Mouse (Mus musculus) intestine, embryonic 16.5 days (tissue): ENCODE measurements around the gene Akain1. TPM values are rescaled to one million over a fixed set of nuclear protein-coding genes. Genes with fewer than 3 reads are reported as not detected.

Experiments used
- ATAC-seq: fragments of 200-750 bp; cut with Nextera tagmentation; 2 replicates; pipeline ENCODE4 v1.8.0; 2017; ENCODE audit warnings: moderate TSS enrichment, moderate library complexity
- H3K27ac ChIP-seq: fragments of 300-500 bp; sonication (generic); 2 replicates; pipeline ENCODE4 v1.5.1; 2014; ENCODE audit warnings: mild to moderate bottlenecking, low read length
- H3K27me3 ChIP-seq: fragments of 300-500 bp; sonication (generic); replicated peaks from 2 replicates; pipeline ENCODE4 v1.6.1; 2014; ENCODE audit warnings: low read length, control low read depth, mixed read lengths; ENCODE audit not compliant: control insufficient read depth, insufficient read depth
- H3K36me3 ChIP-seq: fragments of 300-500 bp; sonication (generic); 2 replicates; pipeline ENCODE4 v1.6.1; 2014; ENCODE audit warnings: low read length, control low read depth; ENCODE audit not compliant: control insufficient read depth, insufficient read depth
- H3K4me1 ChIP-seq: fragments of 300-500 bp; sonication (generic); 2 replicates; pipeline ENCODE4 v1.6.1; 2014; ENCODE audit warnings: low read length, control low read depth, mixed read lengths; ENCODE audit not compliant: control insufficient read depth, insufficient read depth
- H3K4me2 ChIP-seq: fragments of 300-500 bp; sonication (generic); 2 replicates; pipeline ENCODE4 v1.6.1; 2014; ENCODE audit warnings: low read depth, low read length, control low read depth
- H3K4me3 ChIP-seq: fragments of 300-500 bp; sonication (generic); 2 replicates; pipeline ENCODE4 v1.5.1; 2014; ENCODE audit warnings: mild to moderate bottlenecking, low read length
- H3K9ac ChIP-seq: fragments of 300-500 bp; sonication (generic); 2 replicates; pipeline ENCODE4 v1.6.1; 2014; ENCODE audit warnings: low read depth, low read length
- H3K9me3 ChIP-seq: fragments of 300-500 bp; sonication (generic); 2 replicates; pipeline ENCODE4 v1.6.1; 2016; ENCODE audit warnings: low read length, control low read depth; ENCODE audit not compliant: control insufficient read depth
- WGBS: fragments of 180-500 bp; shearing (Covaris S2); extraction: QIAGEN DNeasy Blood & Tissue Kit; methylation state at CpG from one replicate; pipeline ENCODE4 v1.1.7; 2014; 5-methylcytosine and 5-hydroxymethylcytosine counted together
- polyA plus RNA-seq: library from polyadenylated mRNA; unstranded; fragments of >200 nt; fragmentation: Nextera tagmentation; extraction: Ambion mirVana; gene quantifications from 2 replicates; pipeline ENCODE4 v1.2.1, GENCODE M21; 2015

Akain1 gene
- polyA plus RNA-seq, 1 experiment from 2014 or later, result not detected

DNA sequence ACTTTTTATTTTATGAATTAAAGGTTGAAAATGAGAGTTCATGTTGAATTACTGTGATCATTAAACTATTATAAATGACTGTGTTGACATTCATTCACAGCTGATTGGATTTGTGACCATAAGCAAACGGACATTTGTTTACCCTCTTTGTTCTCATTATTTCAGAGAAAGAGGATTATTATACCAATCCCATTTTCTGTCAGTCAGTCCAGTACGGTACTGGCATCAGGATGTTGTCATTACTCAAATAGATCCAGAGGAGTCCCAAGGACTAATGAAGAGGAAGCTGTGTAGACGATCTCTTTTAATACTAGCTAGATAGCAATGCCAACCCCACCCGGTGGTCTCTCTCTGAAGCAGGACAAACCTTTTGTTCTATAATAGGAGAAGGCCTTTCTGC lies 58.2 kb downstream of the Akain1 start:
- no peak overlapping the region for H3K4me2 ChIP-seq
- H3K27me3 ChIP-seq, result no peaks in the 10 kb centered on the region
- H3K36me3 ChIP-seq, result no peaks in the 10 kb centered on the region
- no peak for ATAC-seq
- H3K4me1 ChIP-seq, result no peaks in the 10 kb centered on the region
- no peaks in the 10 kb centered on the region for H3K9me3 ChIP-seq
- H3K27ac ChIP-seq, result no peak overlapping the region
- H3K9ac ChIP-seq, result no peak overlapping the region
- H3K4me3 ChIP-seq, result no peak overlapping the region
- 64% methylated on average over 4 of the region's 4 CpGs for WGBS

DNA sequence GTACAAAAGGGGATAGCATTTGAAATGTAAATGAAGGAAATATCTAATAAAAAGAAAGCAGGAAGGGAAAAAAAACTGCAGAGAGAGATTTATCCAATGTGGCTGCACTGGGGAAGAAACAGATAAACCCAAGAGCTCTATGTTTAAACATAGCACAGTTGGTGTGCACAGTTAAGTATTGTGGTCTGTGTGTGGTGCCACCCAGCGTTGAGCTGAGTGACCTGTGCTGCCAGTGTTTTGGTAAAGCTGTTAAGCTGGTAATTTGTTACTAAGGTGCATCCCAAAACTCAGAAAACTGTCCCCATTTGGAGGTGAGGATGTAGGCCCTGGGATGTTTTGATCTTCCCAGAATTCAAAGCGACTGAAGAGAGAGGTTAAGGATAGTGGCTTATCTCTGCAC lies 59.8 kb downstream of the Akain1 start:
- no peaks in the 10 kb centered on the region for H3K4me1 ChIP-seq
- ATAC-seq, result no peak
- 47% methylated on average over 2 of the region's 2 CpGs for WGBS
- no peak overlapping the region for H3K27ac ChIP-seq
- H3K9me3 ChIP-seq, result no peaks in the 10 kb centered on the region
- H3K27me3 ChIP-seq, result no peaks in the 10 kb centered on the region
- H3K36me3 ChIP-seq, result no peaks in the 10 kb centered on the region
- H3K4me2 ChIP-seq, result no peak overlapping the region
- no peak overlapping the region for H3K4me3 ChIP-seq
- H3K9ac ChIP-seq, result no peak overlapping the region

DNA sequence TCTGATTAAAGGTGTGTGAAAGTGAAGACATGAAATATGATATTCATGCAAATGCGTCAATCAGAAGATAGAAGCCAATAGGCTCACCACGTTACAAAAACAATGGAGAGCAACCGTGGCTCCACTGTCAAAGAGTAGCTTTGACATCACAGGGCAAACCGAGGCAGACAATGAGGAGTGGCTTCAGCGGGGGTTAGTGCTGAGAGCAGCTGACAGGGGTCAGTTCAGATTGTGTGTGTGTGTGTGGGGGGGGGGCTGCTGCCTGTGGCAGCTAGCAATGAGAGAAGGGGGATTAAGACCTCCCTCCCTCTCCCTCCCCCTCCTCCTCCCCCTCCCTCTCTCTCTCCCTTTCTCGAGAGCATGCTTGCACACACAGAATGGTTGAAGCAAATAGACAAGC lies 60.3 kb downstream of the Akain1 start:
- H3K27me3 ChIP-seq, result no peaks in the 10 kb centered on the region
- WGBS, result 48% methylated on average over 6 of the region's 6 CpGs
- H3K4me3 ChIP-seq, result no peak overlapping the region
- no peak overlapping the region for H3K27ac ChIP-seq
- no peak overlapping the region for H3K9ac ChIP-seq
- no peak for ATAC-seq
- no peak overlapping the region for H3K4me2 ChIP-seq
- H3K4me1 ChIP-seq, result no peaks in the 10 kb centered on the region
- H3K36me3 ChIP-seq, result no peaks in the 10 kb centered on the region
- H3K9me3 ChIP-seq, result no peaks in the 10 kb centered on the region

DNA sequence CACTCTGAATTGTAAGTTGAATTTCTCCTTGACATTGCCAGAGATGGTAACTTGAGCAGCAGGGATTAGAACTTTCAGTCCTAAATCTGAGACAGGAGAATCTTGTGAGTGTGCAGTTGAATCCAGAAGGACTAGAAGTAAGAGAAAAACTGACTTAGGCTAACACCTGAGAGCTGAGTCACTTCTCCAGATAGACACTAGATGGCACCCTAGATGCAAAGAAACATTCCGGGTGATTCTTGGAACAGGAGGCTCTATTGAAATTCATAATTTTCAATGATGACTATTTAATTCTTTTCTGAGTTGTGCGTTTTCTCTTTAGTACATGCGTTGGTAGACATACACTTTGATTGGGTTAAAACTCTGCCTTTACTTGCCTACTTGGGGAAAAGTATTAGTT lies 66.9 kb downstream of the Akain1 start:
- H3K36me3 ChIP-seq, result no peaks in the 10 kb centered on the region
- no peak overlapping the region for H3K4me2 ChIP-seq
- H3K4me1 ChIP-seq, result no peaks in the 10 kb centered on the region
- no peak for ATAC-seq
- no peak overlapping the region for H3K4me3 ChIP-seq
- H3K9me3 ChIP-seq, result no peaks in the 10 kb centered on the region
- H3K27ac ChIP-seq, result no peak overlapping the region
- no peak overlapping the region for H3K9ac ChIP-seq
- no peaks in the 10 kb centered on the region for H3K27me3 ChIP-seq
- 36% methylated on average over 3 of the region's 3 CpGs for WGBS

DNA sequence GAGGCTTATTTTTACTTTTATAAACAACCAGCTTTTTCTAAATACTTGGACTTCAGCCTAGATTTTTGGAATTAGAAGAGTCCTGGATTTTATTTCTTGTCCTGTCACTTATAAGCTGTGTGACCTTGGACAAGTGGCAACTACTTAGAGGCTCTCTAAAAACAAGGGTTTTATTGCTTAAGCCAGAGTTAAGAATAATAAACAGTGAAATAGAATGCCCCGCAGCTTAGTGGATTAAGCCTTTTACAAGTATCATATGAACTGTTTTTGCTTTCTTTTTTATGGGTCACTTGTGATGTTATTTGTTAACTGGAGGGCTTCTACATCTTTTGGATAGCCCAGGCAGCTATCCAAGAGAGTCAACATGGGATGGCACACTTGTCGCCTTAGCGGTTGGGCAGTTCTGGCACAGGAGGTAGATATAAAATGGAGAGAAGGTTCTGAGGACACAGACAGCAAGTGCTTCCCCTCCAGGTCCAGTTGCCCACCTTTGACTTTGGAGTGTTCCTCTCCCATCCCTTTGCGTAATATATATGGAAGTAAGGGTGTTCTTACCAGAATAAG lies 77.3 kb downstream of the Akain1 start:
- Histone ChIP-seq H3K9me3 (no peaks in the 10 kb centered on the region), H3K36me3 (no peaks in the 10 kb centered on the region), H3K4me3 (no peak overlapping the region), H3K27ac (no peak overlapping the region), H3K27me3 (no peaks in the 10 kb centered on the region), H3K4me2 (no peak overlapping the region), H3K9ac (no peak overlapping the region), H3K4me1 (no peaks in the 10 kb centered on the region)
- WGBS, result 67% methylated on average over 4 of the region's 4 CpGs
- ATAC-seq, result no peak

DNA sequence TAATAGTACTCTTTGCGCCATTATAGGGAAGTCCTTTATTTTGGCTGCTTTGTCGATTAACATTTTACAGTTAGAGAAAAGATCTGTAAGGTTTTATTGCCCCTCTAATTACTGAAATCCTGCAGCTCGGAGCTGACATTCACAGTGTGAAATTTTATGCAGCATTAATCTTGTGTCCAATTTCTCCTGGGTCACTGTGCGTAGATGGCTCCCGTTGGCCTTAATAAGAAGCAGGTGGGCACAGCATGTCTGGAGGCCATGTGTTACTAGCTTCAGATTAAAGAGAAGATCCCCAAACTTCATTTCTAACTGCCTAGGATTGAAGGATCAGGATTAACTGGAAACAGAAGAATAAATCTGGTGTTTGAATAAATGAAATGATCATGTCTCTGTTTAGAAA lies 92.3 kb downstream of the Akain1 start:
- no peak for ATAC-seq
- H3K27ac ChIP-seq, result no peak overlapping the region
- no peak overlapping the region for H3K9ac ChIP-seq
- no peaks in the 10 kb centered on the region for H3K27me3 ChIP-seq
- no peaks in the 10 kb centered on the region for H3K9me3 ChIP-seq
- WGBS, result 76% methylated on average over 5 of the region's 5 CpGs
- H3K4me3 ChIP-seq, result no peak overlapping the region
- H3K4me2 ChIP-seq, result no peak overlapping the region
- H3K36me3 ChIP-seq, result no peaks in the 10 kb centered on the region
- no peaks in the 10 kb centered on the region for H3K4me1 ChIP-seq

Other genes with a start within 250 kb of the Akain1 start
- 11.9 and 12.0 TPM in 2 replicates for gene Zbtb14, start 56.3 kb upstream of the Akain1 start, polyA plus RNA-seq